Mouse (Mus musculus): ENCODE measurements around the gene Card10. TPM values are rescaled to one million over a fixed set of nuclear protein-coding genes. Genes with fewer than 3 reads are reported as not detected.

The Card10 gene
- polyA plus RNA-seq, 1 experiment from 2014 or later, result 3.3 TPM

- ATAC-seq (ENCODE audit: insufficient number of reproducible peaks, insufficient read depth, low FRiP score, low TSS enrichment, low read depth), result no peak
- Histone ChIP-seq H3K4me1 (replicated peaks) (peaks cover 59% of the 10 kb centered on the region), H3K9ac (replicated peaks) (peak overlapping the region; percentile 70), H3K27ac (no peak overlapping the region), H3K9me3 (no peaks in the 10 kb centered on the region), H3K4me2 (peak overlapping the region; percentile 88), H3K36me3 (no peaks in the 10 kb centered on the region), H3K27me3 (peaks cover 29% of the 10 kb centered on the region), H3K4me3 (replicated peaks) (peak overlapping the region; percentile 59)
- 37% methylated on average over 21 of the region's 21 CpGs for WGBS
Observed at GRCm38 (mm10) chr15:78843581-78844469, 41.0 kb upstream of the Card10 start.

GRCm38 (mm10) chr15:78842371-78843163, 39.7 kb upstream of the Card10 start, which contains the start of gene Cdc42ep1:
Cdc42ep1 (plus strand) TSS chr15:78842624.
- Histone ChIP-seq H3K4me1 (replicated peaks) (peaks cover 61% of the 10 kb centered on the region), H3K4me2 (peak within 1 kb of the TSS; percentile 88), H3K9ac (replicated peaks) (peak within 1 kb of the TSS; percentile 70), H3K27me3 (peaks cover 29% of the 10 kb centered on the region), H3K36me3 (no peaks in the 10 kb centered on the region), H3K27ac (peak within 1 kb of the TSS; percentile 59; the same call in 1 of the 2 replicates), H3K4me3 (replicated peaks) (peak within 1 kb of the TSS; percentile 59), H3K9me3 (no peaks in the 10 kb centered on the region)
- under 1% methylated on average over 86 of the region's 86 CpGs for WGBS
- peak; percentile 45; the same call in 1 of the 2 replicates for ATAC-seq (ENCODE audit: insufficient number of reproducible peaks, insufficient read depth, low FRiP score, low TSS enrichment, low read depth)

- Histone ChIP-seq H3K4me1 (replicated peaks) (peaks cover 63% of the 10 kb centered on the region), H3K4me2 (no peak overlapping the region), H3K4me3 (replicated peaks) (no peak overlapping the region), H3K36me3 (no peaks in the 10 kb centered on the region), H3K9ac (replicated peaks) (peak overlapping the region; percentile 18; the same call in 1 of the 2 replicates), H3K27ac (0 out of 2 replicates have a peak overlapping the region, but pooled peaks have one; percentile 82), H3K27me3 (peaks cover 29% of the 10 kb centered on the region), H3K9me3 (no peaks in the 10 kb centered on the region)
- ATAC-seq (ENCODE audit: insufficient number of reproducible peaks, insufficient read depth, low FRiP score, low TSS enrichment, low read depth), result no peak
- WGBS, result 37% methylated on average over 6 of the region's 6 CpGs
Observed at GRCm38 (mm10) chr15:78841161-78841790, 38.4 kb upstream of the Card10 start.

GRCm38 (mm10) chr15:78840751-78841150, 37.9 kb upstream of the Card10 start:
- peak overlapping the region; percentile 82 for H3K27ac ChIP-seq
- H3K9me3 ChIP-seq, result no peaks in the 10 kb centered on the region
- no peak overlapping the region for H3K4me3 ChIP-seq (replicated peaks)
- peaks cover 63% of the 10 kb centered on the region for H3K4me1 ChIP-seq (replicated peaks)
- 19% methylated on average over 11 of the region's 11 CpGs for WGBS
- H3K4me2 ChIP-seq, result no peak overlapping the region
- H3K36me3 ChIP-seq, result no peaks in the 10 kb centered on the region
- ATAC-seq (ENCODE audit: insufficient number of reproducible peaks, insufficient read depth, low FRiP score, low TSS enrichment, low read depth), result no peak
- peak overlapping the region; percentile 18; the same call in 1 of the 2 replicates for H3K9ac ChIP-seq (replicated peaks)
- peaks cover 29% of the 10 kb centered on the region for H3K27me3 ChIP-seq

- ATAC-seq (ENCODE audit: insufficient number of reproducible peaks, insufficient read depth, low FRiP score, low TSS enrichment, low read depth), result no peak
- H3K27me3 ChIP-seq, result peaks cover 29% of the 10 kb centered on the region
- H3K9me3 ChIP-seq, result no peaks in the 10 kb centered on the region
- no peak overlapping the region for H3K9ac ChIP-seq (replicated peaks)
- H3K4me1 ChIP-seq (replicated peaks), result peaks cover 67% of the 10 kb centered on the region
- 41% methylated on average over 3 of the region's 3 CpGs for WGBS
- H3K4me2 ChIP-seq, result no peak overlapping the region
- peak overlapping the region; percentile 82 for H3K27ac ChIP-seq
- no peaks in the 10 kb centered on the region for H3K36me3 ChIP-seq
- H3K4me3 ChIP-seq (replicated peaks), result no peak overlapping the region
Observed at GRCm38 (mm10) chr15:78840241-78840640, 37.4 kb upstream of the Card10 start.

- Histone ChIP-seq H3K36me3 (no peaks in the 10 kb centered on the region), H3K4me2 (no peak overlapping the region), H3K4me1 (replicated peaks) (peaks cover 71% of the 10 kb centered on the region), H3K4me3 (replicated peaks) (no peak overlapping the region), H3K9ac (replicated peaks) (0 out of 2 replicates have a peak overlapping the region, but pooled peaks have one; percentile 23), H3K27ac (peak overlapping the region; percentile 82), H3K27me3 (peaks cover 28% of the 10 kb centered on the region), H3K9me3 (no peaks in the 10 kb centered on the region)
- peak; percentile 13; the same call in 1 of the 2 replicates for ATAC-seq (ENCODE audit: insufficient number of reproducible peaks, insufficient read depth, low FRiP score, low TSS enrichment, low read depth)
- WGBS, result 3% methylated on average over 2 of the region's 2 CpGs
Observed at GRCm38 (mm10) chr15:78839744-78840143, 36.9 kb upstream of the Card10 start.

- H3K4me2 ChIP-seq, result no peak overlapping the region
- H3K4me1 ChIP-seq (replicated peaks), result peaks cover 73% of the 10 kb centered on the region
- H3K27ac ChIP-seq, result peak overlapping the region; percentile 83
- H3K4me3 ChIP-seq (replicated peaks), result no peak overlapping the region
- ATAC-seq (ENCODE audit: insufficient number of reproducible peaks, insufficient read depth, low FRiP score, low TSS enrichment, low read depth), result no peak
- 0 out of 2 replicates have a peak, but pooled peaks cover 2% of the 10 kb centered on the region for H3K27me3 ChIP-seq
- no peaks in the 10 kb centered on the region for H3K9me3 ChIP-seq
- no peak overlapping the region for H3K9ac ChIP-seq (replicated peaks)
- H3K36me3 ChIP-seq, result no peaks in the 10 kb centered on the region
- 30% methylated on average over 8 of the region's 8 CpGs for WGBS
Observed at GRCm38 (mm10) chr15:78836086-78836621, 33.3 kb upstream of the Card10 start.

GRCm38 (mm10) chr15:78835200-78836085, 32.6 kb upstream of the Card10 start:
- Histone ChIP-seq H3K27ac (peak overlapping the region; percentile 83), H3K36me3 (no peaks in the 10 kb centered on the region), H3K4me2 (no peak overlapping the region), H3K27me3 (0 out of 2 replicates have a peak, but pooled peaks cover 2% of the 10 kb centered on the region), H3K9me3 (no peaks in the 10 kb centered on the region), H3K4me1 (replicated peaks) (peaks cover 71% of the 10 kb centered on the region), H3K9ac (replicated peaks) (no peak overlapping the region), H3K4me3 (replicated peaks) (no peak overlapping the region)
- 14% methylated on average over 11 of the region's 12 CpGs for WGBS
- ATAC-seq (ENCODE audit: insufficient number of reproducible peaks, insufficient read depth, low FRiP score, low TSS enrichment, low read depth), result no peak

- H3K27me3 ChIP-seq, result 0 out of 2 replicates have a peak, but pooled peaks cover 2% of the 10 kb centered on the region
- 0 out of 2 replicates have a peak overlapping the region, but pooled peaks have one; percentile 18 for H3K9ac ChIP-seq (replicated peaks)
- no peak overlapping the region for H3K4me3 ChIP-seq (replicated peaks)
- H3K4me1 ChIP-seq (replicated peaks), result peaks cover 61% of the 10 kb centered on the region
- H3K27ac ChIP-seq, result peak overlapping the region; percentile 83; the same call in 1 of the 2 replicates
- ATAC-seq (ENCODE audit: insufficient number of reproducible peaks, insufficient read depth, low FRiP score, low TSS enrichment, low read depth), result no peak
- H3K9me3 ChIP-seq, result no peaks in the 10 kb centered on the region
- WGBS, result 21% methylated on average over 10 of the region's 10 CpGs
- H3K4me2 ChIP-seq, result no peak overlapping the region
- no peaks in the 10 kb centered on the region for H3K36me3 ChIP-seq
Observed at GRCm38 (mm10) chr15:78834233-78835005, 31.6 kb upstream of the Card10 start.
